Mouse (Mus musculus) left cerebral cortex, adult 8-10 months (tissue): ENCODE data around the gene Npm1. TPM values are rescaled to one million over a fixed set of nuclear protein-coding genes. Genes with fewer than 3 reads are reported as not detected.

Experiments used
- total RNA-seq, 4 experiments: library from RNA; stranded (reverse); gene quantifications; 2 replicates each; pipeline ENCODE4 v1.2.4; 2022

Npm1 gene
- total RNA-seq, 4 experiments from 2014 or later, result 184 to 202 (median 195) TPM

Other genes starting within 250 kb of the Npm1 start
- 1 to 10 TPM; 2.2 to 3.9 (median 3.0) TPM for gene Fgf18, start 15.8 kb downstream of the Npm1 start, total RNA-seq
- gene Tlx3, start 40.4 kb upstream of the Npm1 start, total RNA-seq, result not detected
- gene Gm12117, start 113.5 kb upstream of the Npm1 start, total RNA-seq, result 1 to 10 TPM in 1 of 4 experiments, under 1 TPM in 1, not detected in 2; 0.76 to 1.3 TPM